Mouse (Mus musculus) spleen, postnatal 14 days (tissue): Measurements from ENCODE around the gene Cdhr2.
A peak's percentile ranks its signal among the peaks of the same experiment; 100 is the strongest.

Experiments used
- DNase-seq, 2 experiments: peaks; one replicate each; pipeline ENCODE4 v3.0.0; 2021 to 2022; ENCODE audit warnings: low spot score in 2 of 2

Gene Cdhr2

GRCm38 (mm10) chr13:54750699-54751098 is 49.4 kb downstream of the Cdhr2 start:
- no peak for DNase-seq

- DNase-seq: no peak
Observed at GRCm38 (mm10) chr13:54752656-54753055, 51.4 kb downstream of the Cdhr2 start.

- DNase-seq: no peak
Observed at GRCm38 (mm10) chr13:54753733-54754132, 52.5 kb downstream of the Cdhr2 start.

- DNase-seq: no peak
Observed at GRCm38 (mm10) chr13:54754169-54755080, 53.2 kb downstream of the Cdhr2 start.

- DNase-seq: no peak
Observed at GRCm38 (mm10) chr13:54755201-54755830, 54.1 kb downstream of the Cdhr2 start.

GRCm38 (mm10) chr13:54756156-54756712 is 55.0 kb downstream of the Cdhr2 start:
- no peak for DNase-seq

GRCm38 (mm10) chr13:54757093-54757830 is 56.0 kb downstream of the Cdhr2 start:
- DNase-seq: no peak

GRCm38 (mm10) chr13:54758045-54758755 is 56.9 kb downstream of the Cdhr2 start:
- DNase-seq: peak in 1 of 2 experiments; percentile 19

- DNase-seq: no peak
Observed at GRCm38 (mm10) chr13:54758756-54759470, 57.7 kb downstream of the Cdhr2 start.

- no peak for DNase-seq
Observed at GRCm38 (mm10) chr13:54759496-54759895, 58.2 kb downstream of the Cdhr2 start.

GRCm38 (mm10) chr13:54760164-54760795 is 59.0 kb downstream of the Cdhr2 start:
- DNase-seq: no peak

- DNase-seq: no peak
Observed at GRCm38 (mm10) chr13:54760906-54761305, 59.6 kb downstream of the Cdhr2 start.

GRCm38 (mm10) chr13:54765281-54766191 is 64.3 kb downstream of the Cdhr2 start:
- no peak for DNase-seq

- DNase-seq: peak; percentile 12 to 32
Observed at GRCm38 (mm10) chr13:54766192-54766768, 65.0 kb downstream of the Cdhr2 start, which contains the start of gene Sncb. Sncb (minus strand) TSS chr13:54766595.

GRCm38 (mm10) chr13:54767012-54767411 is 65.8 kb downstream of the Cdhr2 start:
- DNase-seq: no peak

- no peak for DNase-seq
Observed at GRCm38 (mm10) chr13:54780592-54780991, 79.3 kb downstream of the Cdhr2 start.

- no peak for DNase-seq
Observed at GRCm38 (mm10) chr13:54781086-54781485, 79.8 kb downstream of the Cdhr2 start.

- DNase-seq: no peak
Observed at GRCm38 (mm10) chr13:54783235-54783634, 82.0 kb downstream of the Cdhr2 start.

GRCm38 (mm10) chr13:54783698-54784097 is 82.4 kb downstream of the Cdhr2 start, which contains the start of gene Eif4e1b:
Eif4e1b (plus strand) TSS chr13:54783998.
- DNase-seq: no peak
